Mouse (Mus musculus) small intestine, adult 2 months (tissue): ENCODE measurements around the gene Tmem107.

Experiments
- CTCF ChIP-seq: fragments of 200-500 bp; IDR thresholded peaks from 2 replicates; pipeline ENCODE4 v1.5.1; 2012; ENCODE audit warnings: low read depth, mild to moderate bottlenecking, control low read depth, inconsistent platforms, low read length, moderate library complexity, mixed read lengths; ENCODE audit not compliant: insufficient replicate concordance, insufficient read length; ENCODE audit errors: extremely low read depth
- POLR2A ChIP-seq: fragments of 200-500 bp; IDR thresholded peaks from 2 replicates; pipeline ENCODE4 v1.6.1; 2012; ENCODE audit warnings: low read depth, mild to moderate bottlenecking, control low read depth, inconsistent platforms, low read length, moderate library complexity

- TF ChIP-seq POLR2A = no peak
- TF ChIP-seq CTCF = no peak
These were observed 6.1 kb upstream of the Tmem107 start for GRCm38 (mm10) chr11:69064259-69065133.
